Mouse (Mus musculus) retina, adult 2 months (tissue): ENCODE measurements at regions not wholly inside any gene's neighbourhood (a gene's known extent, or its start where the extent isn't known, plus 50 kb on each side); places are given as distances from the start of the nearest gene placed in this dataset.
"Not testable (repeated sequence)": the region's sequence is repeated elsewhere in the genome, so short reads cannot be mapped to it uniquely, and the experiment has no call there.

Source experiments
- DNase-seq: peaks from one replicate; pipeline ENCODE4 v3.0.0-alpha.2; 2012; ENCODE audit warnings: low read depth, low spot score

- DNase-seq: no peak
These were observed 333.8 kb upstream of the 3110018I06Rik start for GRCm38 (mm10) chr12:107154668-107155067.

DNA sequence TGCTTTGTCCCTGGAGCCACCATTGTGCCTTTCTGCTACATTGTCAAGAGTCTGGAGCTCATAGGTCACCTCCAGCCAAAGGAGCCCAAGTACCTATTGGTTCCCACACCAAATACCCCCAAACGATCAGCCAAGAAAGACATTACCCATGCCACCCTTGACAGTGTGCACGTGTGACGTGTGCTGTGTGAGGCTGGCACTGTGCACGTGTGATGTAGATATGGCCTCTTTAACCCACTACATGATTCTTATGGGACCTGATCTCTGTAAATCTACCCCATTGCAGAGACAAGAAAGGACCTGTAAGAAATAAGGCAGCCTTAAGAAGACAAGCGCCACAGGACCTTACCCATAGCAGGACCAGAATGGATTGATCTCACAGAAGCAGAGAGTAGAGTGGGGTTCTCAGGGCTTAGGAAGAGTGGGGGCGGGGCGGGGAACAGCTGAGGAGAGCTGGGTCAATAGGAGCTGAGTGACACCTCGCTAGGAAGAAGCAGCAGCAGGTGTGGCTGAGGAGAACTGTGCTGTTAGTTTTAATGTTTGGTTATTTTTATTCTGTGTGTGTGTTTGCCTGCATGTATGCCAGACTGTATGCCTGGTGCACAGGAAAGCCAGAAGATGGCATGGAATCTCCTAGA is 331.5 kb upstream of the 3110018I06Rik start:
- no peak for DNase-seq

GRCm38 (mm10) chr12:107159126-107159525 is 329.3 kb upstream of the 3110018I06Rik start:
- DNase-seq: no peak

DNA sequence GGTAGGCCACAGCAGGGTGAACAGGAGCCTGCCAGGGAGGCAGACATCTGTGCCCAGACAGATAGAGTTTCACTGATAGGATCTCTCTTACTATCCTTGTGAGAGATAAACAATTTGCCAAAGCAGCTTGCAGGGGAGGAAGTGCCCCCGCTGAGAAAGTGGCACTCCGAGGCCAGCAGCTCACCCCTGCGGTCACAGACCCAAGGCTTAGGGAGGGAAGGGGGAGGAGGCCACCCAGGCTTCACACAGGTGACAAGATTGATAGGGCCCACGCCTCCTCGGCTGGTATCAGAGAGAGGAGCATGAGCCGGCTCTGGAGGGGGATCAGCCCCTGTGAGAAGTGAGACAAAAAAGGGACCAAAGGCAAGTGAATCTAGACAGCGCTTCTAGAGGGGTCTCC is 328.3 kb upstream of the 3110018I06Rik start:
- DNase-seq: no peak

DNA sequence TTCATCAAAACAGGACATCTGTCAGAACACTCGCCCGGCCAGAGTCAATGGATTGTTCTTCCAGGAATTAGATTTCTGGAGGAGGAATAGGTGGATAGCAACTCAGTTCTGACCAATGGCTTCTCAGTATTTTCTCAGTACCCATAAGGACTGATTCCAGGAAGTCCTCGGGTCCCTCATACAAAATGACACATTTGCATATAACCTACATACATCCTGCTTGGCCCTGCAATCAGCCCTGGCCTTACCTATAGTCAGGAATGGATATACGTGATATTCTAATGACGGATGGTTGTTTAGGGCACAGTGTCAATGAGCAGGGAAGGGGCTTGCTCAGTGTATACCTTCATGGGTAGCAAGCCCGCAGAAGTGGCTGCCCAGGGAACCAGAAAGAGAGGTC is 327.8 kb upstream of the 3110018I06Rik start:
- no peak for DNase-seq

DNA sequence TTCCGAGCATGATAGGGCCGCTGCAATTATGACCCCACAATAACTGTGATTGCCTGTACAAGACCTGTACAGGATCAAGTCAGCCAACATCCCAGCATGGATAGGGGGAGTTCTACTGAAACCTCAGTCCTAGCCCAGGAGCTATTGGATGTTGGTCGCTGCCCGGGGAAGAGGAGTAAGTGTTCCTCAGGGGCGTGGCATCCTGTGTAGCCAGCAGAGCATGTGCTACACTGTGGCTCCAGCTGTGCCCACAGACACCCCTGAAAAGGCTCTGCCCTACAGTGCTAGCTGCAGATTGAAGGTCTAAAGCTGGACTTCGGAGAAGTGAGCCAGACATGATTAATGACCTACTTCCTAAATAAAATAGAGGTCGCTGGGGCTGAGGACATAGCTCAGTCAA is 317.5 kb upstream of the 3110018I06Rik start:
- DNase-seq: no peak

GRCm38 (mm10) chr12:107171676-107172075 is 316.8 kb upstream of the 3110018I06Rik start:
- no peak for DNase-seq

DNA sequence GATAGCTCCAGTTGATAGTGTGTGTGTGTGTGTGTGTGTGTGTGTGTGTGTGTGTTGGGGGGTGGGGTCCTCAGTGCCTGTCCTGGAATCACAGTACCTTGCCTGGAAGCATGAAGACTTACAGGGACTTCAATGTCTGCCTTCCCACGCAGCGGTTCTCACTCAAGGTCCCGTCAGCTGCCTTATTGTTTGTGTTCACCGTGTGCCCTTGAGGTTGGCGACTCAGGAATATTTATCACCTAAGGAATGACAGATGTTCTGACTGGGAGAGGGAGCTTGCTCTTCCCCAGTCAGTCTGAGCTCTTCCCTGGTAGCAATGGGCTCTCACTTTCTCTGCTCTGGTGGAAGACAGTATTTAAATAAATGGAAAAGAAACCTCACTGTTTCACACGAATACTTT is 309.8 kb upstream of the 3110018I06Rik start:
- no peak for DNase-seq

GRCm38 (mm10) chr12:107180501-107180900 is 307.9 kb upstream of the 3110018I06Rik start:
- DNase-seq: no peak

GRCm38 (mm10) chr12:107181291-107181690 is 307.1 kb upstream of the 3110018I06Rik start:
- no peak for DNase-seq

DNA sequence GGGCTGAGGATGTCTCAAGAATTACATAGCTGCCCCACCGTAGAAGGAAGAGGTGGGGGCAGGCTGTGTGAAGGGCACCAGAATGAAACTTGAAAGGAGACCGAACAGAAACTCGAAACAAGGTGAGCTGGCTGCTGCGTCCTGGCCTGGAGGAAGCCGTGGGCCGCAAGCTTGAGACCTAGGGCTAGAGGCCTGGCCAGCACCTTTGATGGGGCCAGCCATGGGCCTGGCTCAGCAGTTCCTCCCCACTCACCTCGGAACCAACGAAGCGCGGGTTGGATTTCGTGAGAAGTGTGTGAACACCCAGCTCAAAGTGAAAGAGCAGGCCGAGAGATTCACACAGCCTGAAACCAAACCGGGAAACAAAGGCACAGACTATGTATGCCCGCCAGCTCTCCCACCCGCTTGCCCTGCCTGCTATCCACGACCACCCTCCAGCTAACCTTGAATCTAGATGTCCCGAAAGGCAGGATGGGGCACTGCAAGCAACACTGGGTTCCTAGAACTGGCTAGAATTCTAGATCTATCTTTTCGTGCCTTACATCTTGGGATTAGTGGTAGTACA is 306.3 kb upstream of the 3110018I06Rik start:
- no peak for DNase-seq

GRCm38 (mm10) chr12:107183283-107183682 is 305.1 kb upstream of the 3110018I06Rik start:
- DNase-seq: no peak

- no peak for DNase-seq
These were observed 304.0 kb upstream of the 3110018I06Rik start for GRCm38 (mm10) chr12:107184426-107184825.

DNA sequence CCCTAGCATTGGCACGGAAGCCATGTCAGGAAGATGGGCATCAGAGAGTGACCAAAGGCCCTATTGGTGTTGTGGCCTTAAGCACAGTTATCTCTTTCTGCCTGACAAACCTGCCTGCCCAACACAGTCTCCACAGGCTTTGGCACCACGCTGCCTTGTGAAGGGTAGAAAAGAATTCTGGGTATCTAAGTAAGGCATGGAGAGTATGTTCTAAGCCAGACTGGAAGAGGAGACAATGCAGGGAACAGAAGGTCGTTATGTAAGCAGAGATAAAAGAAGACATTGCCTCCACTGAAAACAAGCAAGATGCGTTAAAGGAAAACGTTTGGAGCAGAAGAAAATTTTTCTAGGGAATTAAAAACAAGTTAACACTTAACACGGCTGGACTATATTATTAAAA is 302.1 kb upstream of the 3110018I06Rik start:
- DNase-seq: no peak

DNA sequence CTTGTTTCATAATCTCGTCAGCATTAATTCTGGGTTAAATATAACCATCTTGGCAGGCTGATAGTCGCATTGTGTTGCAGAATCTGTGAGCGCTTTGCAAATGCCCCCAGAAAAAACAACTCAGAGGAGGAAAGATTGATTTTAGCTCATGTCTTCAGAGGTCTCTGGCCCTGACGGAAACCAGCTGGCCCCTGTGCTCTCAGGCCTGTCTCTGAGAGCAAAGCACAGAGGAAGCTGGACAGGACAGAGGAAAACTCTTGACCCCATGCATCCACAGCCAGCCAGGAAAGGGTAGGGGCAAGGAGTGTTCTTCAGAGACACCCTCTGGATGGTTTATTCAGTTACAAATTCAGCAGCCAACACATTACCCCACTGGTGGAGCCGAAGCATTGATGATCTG is 300.4 kb upstream of the 3110018I06Rik start:
- DNase-seq: no peak

DNA sequence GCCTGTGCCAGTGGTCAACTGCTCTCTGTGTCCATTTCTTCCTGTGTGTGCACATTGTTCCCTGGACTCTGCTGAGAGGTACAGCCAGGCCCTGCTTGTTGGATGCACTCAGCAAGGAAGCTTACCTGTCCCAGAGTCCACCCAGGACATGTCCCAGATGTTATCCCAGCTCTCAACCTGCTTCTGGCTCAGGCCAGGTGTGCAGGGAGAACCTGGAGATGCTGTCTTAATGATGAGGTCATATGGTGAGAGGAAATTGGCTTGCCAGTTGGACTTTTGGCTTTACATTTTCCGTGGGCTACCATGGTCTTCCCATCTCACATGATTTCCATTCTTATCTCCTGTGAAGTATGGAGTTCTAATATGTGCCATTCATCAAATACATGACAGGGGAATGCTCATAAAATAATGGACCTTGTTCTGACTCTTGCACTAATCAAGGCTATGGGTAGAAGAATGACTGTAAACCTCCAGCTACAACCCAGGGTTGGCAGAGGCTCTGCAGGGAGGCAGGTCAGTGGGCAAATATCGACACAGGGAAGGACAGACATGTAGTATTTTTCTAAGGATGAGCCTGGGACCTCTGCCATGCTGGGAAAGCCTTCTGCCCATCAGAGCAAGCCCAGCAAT is 289.9 kb upstream of the 3110018I06Rik start:
- no peak for DNase-seq

- no peak for DNase-seq
These were observed 287.5 kb upstream of the 3110018I06Rik start for GRCm38 (mm10) chr12:107200903-107201302.

DNA sequence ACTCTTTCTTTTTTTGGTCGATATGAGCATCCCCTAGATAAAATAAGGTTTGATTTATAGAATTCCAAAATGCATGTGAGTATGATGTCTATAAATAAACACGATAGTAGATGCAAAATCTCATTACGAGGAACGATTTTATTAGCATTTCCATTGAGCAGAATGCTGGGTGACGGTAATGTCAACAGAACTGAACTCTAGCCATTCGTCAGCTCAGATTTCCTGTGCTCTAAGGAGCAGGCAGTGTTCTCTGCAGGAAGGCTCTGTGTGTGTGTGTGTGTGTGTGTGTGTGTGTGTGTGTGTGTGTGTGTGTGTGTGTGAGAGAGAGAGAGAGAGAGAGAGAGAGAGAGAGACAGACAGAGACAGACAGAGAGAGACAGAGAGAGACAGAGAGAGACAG is 279.6 kb upstream of the 3110018I06Rik start:
- DNase-seq: not testable (repeated sequence)

DNA sequence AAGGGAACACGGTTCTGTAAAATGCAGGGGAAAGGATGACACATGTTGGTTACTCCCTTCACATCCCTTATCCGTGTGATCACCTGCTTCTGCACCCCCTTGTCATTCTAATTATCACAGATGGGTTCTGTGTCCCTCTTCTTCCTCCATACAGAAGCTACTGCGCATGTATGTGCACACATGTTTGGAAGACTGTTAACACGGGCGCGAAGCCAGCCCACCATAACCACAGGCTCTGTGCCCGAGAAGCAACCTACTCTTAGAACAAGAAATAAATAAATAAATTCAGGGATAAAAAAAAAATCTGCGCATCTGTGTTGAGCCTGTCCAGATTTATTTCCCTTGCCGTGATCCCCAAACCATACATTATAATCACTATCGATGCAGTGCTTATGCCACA is 275.6 kb upstream of the 3110018I06Rik start:
- no peak for DNase-seq

DNA sequence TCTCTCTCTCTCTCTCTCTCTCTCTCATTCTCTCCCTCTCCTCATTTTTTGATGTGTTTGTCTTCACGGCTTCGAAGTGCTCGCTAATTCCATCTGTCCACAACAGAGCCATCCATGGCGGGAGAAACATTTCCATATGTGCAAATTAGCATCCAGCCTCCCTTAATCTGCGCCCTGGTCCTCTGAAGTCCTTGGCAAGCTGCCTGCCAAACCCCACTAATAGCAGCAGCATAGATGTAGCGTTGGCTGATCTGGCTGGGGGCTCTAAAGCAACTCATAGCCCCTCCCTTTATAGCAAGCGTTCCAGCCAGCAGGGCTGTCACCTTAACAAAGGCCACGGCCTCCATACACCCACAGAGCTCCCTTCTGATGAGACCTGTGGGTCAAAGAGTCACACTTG is 272.3 kb upstream of the 3110018I06Rik start:
- DNase-seq: no peak

GRCm38 (mm10) chr12:107221276-107221970 is 267.0 kb upstream of the 3110018I06Rik start:
- DNase-seq: no peak

DNA sequence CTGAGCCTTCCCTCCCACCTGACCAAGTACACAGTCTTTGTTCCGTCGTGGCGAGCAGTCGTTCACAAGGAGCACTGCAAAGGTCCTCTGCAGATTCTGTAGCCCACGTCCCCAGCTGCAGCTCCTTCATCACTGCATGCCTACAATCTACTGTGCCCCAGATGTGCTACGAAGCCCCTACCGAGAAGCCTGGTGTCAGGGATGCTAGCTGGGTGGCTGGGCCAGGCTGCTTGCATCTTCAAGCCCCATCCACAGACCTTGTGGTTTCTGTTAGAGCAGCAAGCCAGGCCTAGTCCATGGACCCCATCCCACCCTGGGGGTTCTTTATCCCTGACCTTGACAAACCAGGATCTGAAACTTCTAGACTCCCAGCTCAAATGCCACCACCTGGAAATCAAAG is 266.3 kb upstream of the 3110018I06Rik start:
- DNase-seq: no peak

DNA sequence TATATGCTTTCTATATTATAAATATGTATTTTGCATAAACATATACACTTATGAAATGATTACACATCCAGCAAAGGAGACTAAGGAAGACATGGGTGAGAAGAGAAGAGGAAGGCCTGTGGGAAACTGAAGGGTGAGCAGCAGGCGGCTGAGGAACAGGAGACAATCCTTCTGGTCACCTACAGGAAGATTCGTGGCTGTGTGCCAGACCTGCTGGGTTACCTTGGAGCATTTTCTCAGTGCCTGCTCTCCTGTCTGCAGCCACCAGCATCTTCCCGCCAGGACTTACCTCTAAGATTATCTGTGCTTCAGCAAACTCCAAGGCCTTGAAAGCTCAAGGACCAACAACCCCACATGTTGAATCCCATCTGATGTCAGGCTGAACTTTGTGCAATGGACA is 258.3 kb upstream of the 3110018I06Rik start:
- DNase-seq: no peak
